Mouse (Mus musculus) layer of hippocampus, postnatal 10 days (tissue): ENCODE results near the gene Pck1. TPM values are rescaled to one million over a fixed set of nuclear protein-coding genes. Genes with fewer than 3 reads are reported as not detected.
"Not testable (repeated sequence)": the region's sequence is repeated elsewhere in the genome, so short reads cannot be mapped to it uniquely, and the experiment has no call there.

ENCODE experiments used
- DNase-seq, 2 experiments: peaks; one replicate each; pipeline ENCODE4 v3.0.0; 2021; ENCODE audit warnings: low spot score in 2 of 2
- long read RNA-seq: library from polyadenylated mRNA; stranded (forward); transcript quantifications from one replicate; pipeline ENCODE4 v2.0.0, GENCODE M21; 2023
- total RNA-seq, 2 experiments: library from RNA; stranded (reverse); gene quantifications; 2 replicates each; pipeline ENCODE4 v1.2.3; 2021

Pck1 gene
- not detected for total RNA-seq
- long read RNA-seq = 0 reads

DNA sequence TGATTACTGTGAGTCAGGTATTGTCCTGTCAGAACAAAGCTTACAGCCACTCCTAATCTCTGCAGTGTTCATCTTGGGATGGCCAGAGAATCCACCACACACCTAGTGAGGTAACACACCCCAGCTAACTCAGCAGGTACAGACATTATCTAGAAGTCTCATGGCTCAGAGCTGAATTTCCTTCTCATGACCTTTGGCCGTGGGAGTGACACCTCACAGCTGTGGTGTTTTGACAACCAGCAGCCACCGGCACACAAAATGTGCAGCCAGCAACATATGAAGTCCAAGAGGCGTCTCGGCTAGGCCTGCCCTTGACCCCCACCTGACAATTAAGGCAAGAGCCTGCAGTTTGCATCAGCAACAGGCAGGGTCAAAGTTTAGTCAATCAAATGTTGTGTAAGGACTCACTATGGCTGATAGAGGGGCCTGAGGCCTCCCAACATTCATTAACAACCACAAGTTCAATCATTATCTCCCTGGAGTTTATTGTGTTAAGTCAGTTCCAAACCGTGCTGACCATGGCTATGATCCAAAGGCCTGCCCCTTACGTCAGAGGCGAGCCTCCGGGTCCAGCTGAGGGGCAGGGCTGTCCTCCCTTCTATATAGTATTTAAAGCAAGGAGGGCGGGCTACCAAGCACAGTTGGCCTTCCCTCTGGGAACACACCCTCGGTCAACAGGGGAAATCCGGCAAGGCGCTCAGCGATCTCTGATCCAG, at the start of gene Pck1:
Gene Pck1, plus strand, starts transcription at position 613 of the 716 bp plus-strand sequence.
- no peak for DNase-seq

DNA sequence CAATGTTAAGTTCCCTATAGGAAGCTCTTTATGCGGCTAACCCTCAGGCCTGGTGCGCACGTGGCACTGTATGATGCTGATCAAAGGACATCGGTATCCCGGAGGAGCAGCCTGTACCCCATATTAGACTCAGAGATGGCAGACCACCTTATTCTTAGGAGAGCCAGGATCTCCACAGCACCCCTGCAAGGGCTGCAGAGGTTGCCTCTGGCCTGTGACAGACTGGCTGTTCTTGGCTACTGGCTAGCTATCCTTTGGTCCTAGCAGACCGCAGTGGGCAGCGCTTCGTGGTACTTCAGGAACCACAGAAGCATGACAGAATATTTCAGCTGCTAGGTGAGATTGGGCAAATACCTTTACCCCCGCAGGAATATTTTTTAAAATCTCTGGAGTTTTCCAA, 46.4 kb upstream of the Pck1 start:
- DNase-seq = no peak

DNA sequence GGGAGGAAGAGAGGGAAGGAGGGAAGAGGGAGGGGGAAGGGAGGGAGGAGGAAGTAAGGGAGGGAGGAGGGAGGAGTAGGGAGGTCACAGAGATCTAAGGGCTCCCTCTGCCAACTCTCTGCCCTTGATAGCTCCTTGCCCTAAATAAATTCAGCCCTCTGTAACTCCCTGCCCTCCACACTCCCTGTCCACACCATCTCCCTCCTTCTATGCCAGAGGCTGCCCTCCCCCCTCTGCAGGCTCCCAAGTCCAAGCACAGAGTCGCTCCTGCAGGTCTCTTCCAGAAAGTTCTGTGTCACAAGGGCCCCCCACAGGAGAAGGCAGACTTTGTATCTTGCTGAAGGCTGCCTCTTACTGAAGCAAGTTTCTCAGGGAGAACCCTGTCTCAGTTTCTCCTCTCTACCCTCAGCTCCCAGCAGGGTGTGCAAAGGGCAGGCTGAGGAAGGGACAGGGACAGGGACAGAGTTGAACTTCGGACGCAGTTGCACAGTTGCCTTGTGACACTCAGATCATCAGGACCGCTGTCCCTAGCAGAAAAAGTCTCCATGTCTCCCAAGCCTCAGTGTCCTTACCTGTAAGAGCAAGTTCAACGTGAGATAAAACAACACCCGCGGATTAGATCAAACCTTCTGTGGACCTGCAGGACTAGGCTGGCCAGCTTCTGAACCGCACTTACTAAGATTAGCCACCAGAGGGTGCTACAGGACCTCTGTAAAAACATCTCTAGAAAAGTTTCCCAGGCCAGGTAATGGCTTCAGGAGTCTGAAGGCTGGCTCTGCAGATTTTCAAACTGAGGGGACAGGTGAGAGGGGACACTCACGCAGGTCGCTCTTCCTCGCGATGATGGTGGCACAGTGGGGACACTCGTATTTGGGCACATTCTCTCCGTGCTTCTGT, 45.7 kb upstream of the Pck1 start:
- DNase-seq = peak; percentile 74 to 76

DNA sequence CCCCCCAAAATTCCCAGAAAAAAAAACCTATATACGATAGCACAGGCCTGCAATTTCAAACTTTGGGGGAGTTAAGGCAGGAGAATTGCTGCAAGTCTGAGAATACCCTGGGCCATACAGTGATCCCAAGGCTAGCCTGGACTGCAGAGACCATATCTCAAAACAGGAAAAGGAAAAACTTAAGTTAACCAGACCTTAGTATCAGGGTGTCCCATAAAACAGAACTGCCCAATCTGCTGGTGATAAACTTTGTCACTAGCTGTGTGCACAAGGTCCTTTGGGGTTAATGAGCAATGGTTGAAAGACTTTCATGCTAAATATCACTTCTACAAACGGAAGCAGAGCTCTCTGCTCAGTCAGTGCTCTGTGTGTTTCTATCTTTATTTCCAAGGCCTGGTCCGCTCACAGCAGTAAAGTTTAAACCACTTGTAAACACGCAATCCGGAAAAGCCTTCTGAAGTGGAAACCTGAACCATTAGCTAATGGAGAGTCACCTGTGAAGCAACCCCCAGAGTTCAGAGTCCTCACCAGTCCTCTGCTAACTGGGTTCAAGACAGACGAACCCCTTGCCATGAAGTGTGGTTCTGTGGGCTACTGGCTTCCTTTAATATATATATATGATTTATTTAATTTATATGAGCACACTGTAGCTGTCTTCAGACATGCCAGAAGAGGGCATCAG, 44.2 kb upstream of the Pck1 start:
- no peak for DNase-seq

DNA sequence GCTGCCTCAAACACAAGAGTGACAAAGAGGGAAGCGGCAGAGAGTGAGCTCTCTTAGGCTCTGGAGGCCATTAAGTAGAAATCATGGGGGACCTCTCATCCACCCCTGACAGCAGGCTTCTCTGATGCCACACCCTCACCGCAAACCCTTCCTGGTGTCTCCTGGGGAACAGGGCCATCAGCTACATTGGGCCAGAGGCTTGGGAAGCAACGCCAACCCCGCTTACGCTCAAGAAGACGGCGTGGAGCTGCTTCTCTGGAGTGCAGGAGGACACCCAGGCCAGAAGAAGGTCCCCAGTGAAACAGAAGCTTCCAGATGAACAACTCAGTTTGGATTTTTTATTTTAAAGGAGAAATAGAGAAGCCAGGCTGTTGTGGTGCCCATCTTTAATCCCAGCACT, 43.3 kb upstream of the Pck1 start:
- DNase-seq = no peak

DNA sequence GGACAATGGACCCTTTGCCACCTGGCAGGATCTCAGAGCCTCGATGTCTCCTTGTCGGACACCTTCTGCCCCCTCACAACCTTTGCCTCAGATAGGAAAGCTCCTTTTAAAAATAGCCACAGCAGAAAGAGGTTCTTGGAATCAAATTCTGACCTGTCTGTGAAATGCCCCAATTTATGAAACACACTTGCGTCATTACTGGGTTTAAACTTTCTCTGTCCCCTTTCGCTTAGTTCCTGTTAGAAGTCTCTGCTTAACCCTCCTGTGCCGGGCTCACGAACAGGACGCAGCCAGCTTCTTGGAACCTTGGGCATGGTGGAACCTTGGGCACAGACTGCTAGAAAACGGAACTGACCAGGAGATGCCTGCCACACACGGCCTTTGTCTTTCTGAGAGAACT, 42.3 kb upstream of the Pck1 start:
- no peak for DNase-seq

DNA sequence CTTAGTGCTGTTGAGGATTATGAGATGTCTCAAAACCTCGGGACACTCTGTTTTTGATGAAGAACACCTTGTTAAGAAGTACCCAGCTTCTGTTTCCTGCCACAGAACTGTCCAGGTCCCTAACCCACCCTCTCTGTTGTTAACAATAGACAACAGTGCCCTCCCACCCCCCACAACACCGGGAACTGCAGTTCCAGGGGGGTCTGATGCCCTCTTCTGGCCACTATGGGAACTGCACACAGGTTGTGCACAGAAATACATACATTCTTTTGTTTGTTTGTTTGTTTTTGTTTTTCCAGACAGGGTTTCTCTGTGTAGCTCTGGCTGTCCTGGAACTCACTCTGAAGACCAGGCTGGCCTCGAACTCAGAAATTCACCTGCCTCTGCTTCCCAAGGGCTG, 39.1 kb upstream of the Pck1 start:
- DNase-seq = not testable (repeated sequence)

DNA sequence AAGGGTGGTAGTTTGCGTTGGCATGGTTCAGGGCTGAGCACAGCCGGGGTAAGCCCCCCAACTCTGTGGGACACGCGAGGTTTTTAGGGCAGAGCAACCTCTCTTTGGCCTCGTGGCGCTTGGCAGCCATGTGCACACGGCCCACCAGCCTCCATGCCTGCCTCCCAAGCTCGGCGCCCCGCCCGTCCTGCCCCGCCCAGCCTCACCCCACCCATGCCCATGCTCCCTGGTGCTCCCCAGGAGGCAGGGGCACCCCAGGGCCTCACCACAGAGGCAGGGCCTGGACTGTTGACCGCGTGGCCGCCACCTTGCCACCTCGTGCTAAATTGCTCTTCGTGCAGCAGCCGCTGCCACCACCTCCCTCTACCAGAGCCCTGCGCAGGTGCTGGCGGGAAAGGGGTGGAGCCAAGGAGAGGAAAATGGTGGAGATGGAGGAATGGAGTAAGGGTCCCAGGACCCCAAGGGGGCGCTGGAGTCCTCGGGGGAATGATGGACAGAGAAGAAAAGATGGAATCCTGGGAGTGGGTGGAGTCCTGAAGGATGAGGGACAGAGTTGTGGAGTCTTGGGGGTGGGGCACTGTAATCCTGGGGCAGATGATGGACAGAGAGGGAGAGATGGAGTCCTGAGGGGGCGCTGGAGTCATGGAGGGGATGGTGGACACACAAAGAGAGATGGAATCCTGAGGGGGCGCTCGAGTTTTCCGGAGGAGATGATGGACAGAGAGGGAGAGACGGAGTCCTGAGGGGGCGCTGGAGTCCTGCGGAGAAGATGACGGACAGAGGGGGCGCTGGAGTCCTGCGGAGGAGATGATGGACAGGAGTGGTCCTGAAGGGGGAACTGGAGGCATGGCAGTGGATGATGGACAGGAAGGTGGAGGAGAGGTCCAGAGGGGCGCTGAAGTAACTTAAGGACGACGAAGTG, 33.6 kb upstream of the Pck1 start, which contains the start of gene Ctcfl:
Gene Ctcfl, minus strand, starts transcription at position 503 of the 922 bp plus-strand sequence.
- DNase-seq = no peak

DNA sequence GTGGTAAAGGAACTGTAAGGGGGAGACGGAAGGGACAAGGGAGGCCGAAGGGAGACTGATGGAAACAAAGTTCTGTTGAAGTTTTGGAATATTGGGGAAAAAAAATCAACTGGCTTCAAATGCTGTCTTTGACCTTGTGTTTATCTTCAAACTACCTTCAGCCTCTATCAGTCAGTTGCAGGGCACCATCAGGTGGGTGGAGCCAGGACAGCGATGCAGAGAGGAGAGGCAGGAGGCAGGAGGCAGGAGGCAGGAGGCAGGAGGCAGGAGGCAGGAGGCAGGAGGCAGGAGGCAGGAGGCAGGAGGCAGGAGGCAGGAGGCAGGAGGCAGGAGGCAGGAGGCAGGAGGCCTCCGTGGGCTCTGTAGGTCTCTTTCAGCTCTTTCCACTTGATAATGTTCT, 32.7 kb upstream of the Pck1 start:
- DNase-seq = not testable (repeated sequence)

DNA sequence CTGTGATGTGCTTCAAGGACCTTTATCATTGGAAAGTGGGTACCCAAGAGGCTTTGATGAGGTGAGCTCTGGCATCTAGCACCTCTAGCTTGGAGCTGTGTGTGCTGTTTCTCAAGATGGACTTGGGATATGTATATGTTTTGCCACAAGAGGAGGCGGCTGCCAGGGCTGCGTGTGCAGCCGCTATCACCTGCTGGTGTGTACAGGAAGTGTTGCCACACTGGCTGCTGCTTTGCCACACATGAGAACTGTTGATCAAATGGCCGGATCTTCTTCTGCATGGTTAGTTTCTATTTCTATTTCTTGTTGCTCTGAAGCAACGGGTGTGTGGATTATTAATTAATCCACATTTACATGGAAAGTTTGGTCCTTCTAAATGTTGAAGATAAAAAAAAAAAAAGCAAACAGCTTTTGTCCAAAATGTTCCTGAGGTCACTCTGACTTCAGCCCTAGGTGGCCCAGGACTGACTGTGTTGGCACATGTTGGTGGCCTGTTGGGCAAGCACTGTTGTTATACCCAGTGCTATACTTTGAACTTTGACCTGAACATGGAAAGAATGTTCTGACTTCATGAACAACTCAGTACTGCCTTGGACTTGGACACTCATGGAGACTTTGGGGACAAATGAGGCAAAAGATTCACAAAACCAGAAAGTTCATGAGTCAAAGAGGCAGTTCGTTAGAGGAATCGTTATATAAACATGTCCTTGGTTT, 28.7 kb upstream of the Pck1 start:
- DNase-seq = no peak

DNA sequence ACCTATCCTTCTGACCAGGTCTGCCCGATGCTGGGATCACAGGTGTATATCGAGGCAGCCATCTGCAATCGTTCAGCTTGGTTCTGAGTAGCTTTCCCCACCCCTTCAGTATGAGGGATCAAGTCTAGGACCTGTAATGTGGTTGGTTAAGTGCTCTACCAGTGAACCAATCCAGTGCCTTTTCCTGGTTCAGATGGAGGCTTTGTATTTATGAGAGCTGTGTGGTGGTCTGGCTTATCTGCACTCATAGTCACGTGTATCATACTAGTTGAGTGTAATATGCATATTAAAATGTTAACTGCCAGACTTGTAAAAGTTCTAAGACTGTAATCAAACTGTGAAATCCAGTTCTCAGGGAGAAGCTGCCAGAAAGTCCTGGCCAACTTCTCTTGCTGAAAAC, 26.5 kb upstream of the Pck1 start:
- DNase-seq = no peak

DNA sequence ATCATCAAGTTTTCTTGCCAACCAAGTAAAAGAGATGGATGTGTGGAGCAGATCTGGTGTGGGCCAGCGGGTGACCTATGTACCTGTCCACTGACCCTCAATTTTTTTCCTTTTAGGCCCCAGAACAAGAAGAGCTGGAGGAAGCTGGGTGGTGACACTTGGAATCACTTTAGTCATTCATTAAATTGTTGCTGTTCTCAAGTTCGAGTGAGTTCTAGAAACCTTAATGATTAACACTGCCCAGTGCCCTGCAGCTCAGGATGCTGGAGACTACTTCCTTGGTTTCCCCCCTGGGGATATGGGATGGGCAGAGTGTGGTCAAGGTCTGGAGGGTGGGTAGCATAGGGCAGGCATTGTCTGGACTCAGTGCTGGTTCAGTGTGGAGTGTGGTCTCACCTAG, 23.7 kb upstream of the Pck1 start:
- no peak for DNase-seq

DNA sequence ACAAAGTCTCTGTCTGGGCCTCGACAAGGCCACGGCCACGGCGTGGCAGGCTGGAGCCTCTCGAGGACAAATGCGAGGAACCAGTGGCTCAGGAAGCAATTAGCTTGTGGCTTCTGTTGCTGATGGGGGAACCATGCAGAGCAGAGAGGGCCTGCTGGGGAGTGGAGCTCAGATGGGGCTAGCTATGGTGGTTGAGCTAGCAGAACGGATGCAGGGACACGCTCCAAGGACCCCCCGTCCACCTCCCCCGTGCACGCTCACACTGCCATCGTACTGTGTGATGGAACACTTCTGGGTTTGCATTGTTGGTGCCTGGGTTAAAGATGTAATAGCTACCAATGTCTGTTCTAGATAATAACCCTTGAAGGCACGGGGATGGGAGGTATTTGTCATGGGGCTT, 20.6 kb upstream of the Pck1 start:
- DNase-seq = no peak

DNA sequence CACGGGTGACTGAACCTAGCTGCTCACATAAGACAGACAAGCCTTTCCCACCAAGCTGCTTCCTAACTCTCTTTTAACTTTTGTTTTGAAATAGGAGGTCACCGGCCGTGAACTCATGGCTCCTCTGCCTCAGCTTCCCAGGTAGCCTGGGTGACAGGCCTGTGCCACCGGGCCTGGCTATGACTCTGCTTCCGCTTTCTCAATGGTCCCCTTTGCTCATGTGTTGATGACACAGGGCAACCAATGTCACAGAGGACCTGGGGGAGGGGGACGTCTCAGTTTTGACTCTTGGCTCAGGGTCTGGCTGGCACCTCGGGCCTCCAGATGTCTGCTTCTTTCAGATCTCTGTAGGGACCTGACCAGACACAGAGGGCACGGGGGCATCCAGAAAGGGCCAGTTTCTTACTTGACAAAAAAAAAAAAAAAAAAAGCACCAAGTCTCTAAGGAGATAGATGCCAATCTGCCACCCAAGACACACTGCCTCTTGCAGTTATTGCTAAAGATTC, 20.0 kb upstream of the Pck1 start:
- DNase-seq = no peak

DNA sequence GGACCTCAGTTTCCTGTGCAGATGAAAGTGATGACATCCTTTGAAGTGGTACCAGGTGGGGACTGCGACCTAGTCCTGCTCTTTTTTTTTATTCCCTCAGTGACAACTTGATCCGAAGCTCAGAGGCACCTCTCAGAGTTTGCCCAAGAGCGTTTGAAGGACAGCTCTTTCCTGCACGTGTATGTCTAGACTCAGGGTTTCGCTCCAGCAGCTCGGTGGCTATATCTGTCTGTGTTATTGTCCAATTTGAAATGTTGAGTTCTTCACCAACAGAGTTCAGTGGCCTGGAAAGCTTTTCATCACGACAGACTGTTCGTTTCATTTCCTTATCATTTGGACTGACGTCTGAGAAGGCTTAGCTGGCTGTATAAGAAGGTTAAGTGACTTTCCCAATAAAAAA, 18.2 kb upstream of the Pck1 start:
- DNase-seq = no peak

DNA sequence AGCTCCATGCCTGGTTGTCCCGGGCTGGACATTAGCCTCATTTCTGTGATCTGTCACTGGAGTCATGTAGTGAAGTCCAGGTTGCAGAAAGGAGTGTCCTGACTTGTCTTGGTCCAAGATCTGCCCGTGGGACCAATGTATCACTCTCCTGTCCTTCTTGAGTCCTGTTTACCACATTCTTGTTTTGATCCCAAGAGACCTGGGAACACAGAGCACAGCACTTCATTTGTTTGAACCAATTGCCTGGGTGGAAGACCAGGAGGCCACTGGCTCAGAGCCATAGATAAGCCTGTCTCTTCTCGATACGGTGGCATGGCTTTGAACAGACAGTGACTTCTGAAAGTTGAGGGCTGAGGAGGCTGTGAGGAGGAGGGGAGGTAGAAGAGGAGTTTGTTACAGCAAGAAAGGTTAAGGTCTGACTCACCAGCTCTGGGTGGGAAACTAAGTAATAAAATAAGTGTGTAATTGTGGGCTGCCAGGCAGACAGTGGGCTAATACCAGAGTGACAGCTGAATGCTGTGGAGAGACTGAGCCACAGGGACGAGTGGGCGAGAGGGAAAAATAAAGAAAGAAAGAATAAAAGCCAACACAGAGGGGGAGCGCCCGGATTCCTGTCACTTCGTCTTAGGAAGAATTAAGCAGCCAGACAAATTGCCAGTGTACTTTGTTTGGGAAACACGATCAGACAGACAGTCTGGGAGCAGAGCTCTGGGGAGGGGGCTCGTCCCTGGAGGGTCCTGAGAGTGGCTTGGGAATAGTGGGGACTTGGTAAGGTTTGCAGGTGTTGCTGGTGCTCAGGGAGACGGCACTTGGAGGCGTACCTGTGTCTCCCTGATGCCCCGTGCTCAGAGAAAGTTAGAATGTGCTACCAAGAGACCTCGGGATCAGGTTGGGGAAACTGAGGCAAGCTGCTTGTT, 14.3 kb upstream of the Pck1 start:
- DNase-seq = no peak

DNA sequence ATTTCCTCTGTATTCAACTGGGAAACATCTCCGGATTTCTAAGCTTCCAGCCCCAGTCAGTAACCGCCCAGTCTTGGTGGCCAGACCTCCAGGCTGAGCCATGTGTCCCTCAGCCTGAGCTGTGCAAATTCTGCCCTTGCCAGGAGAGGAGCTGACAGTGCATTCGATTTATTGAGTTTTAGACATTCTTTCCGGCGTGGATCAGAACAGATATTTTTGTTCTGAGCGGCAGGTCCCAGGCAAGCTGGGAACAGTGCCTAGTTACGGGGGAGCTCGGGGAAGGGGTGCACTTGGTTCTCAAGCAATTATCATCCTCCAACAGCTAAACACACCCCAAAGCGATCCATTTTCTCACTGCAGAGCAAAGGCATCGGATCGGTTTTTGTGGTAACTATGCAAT, 9.2 kb upstream of the Pck1 start:
- DNase-seq = peak; percentile 21 to 23

DNA sequence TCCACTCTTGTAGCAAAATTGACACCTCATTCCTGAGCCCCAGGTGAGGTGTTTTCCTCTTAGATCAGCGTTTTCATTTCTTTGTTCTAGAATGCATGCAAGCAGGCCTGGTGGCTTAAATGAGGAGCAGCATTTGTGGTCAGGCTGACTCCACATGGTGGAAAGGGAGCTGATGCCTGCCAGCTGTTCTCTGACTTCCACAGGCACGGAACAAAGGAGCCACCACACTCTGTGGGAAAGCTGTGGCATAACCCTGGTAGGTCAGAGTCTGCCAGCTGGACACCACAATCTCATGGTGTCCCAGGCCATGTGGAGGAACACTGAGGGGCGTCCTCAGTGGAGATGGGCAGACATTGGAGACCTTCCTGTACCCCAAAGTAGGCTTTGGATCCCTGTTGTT, 7.0 kb upstream of the Pck1 start:
- no peak for DNase-seq

DNA sequence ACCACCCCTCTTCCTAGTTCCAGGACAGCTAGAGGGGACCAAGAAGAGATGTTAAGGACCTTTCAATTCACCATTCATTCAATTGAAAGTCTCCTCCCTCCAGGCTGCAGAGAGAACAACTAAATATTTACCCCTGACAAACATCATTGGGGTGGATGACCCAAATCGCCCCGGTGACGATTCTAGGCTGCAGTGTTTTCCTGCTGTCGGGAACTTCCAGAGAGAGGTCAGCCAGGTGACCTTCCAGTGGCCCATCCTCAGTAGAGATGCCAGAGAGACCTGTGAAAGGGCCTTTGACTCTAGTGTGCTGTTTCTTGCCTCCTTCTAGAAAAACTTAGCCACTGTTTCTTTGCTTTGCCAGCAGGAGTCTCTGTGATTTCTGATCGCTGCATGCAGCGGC, 6.1 kb upstream of the Pck1 start:
- no peak for DNase-seq
